Mouse (Mus musculus): ENCODE results near the gene Nup210. TPM values are rescaled to one million over a fixed set of nuclear protein-coding genes. Genes with fewer than 3 reads are reported as not detected.
A peak's percentile ranks its signal among the peaks of the same experiment; 100 is the strongest.

Nup210 gene
- polyA plus RNA-seq, 1 experiment from 2014 or later: 13.9 TPM

DNA sequence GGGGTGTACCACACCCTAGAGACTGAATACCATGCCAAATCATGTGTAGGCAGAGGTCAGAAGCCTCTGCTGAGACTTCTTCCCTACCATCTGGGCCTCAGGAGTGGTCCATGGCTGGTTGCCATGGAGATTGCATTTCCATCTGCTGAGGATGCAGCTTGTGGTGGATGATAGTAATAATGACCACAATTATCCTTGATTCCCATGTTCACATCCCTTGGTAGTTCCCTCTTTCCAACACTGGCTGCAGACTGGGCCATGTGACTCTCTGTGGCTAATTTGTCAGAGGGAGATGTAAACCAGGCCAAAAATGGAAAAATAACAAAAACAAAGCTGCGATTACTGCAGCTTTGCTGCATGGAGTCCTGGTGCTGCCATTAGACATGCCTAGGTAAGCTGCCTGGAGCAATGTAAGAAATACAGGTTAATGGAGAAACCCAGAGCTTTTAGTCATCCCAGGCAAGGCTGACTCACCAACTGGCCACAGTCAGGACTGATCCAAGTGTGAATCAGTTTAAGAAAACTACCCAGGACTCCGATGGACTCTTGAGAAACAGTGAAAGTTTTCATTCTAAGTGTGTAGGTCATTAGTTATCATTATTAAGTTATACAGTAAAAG lies 30.6 kb upstream of the Nup210 start:
- Histone ChIP-seq H3K27me3 (replicated peaks; ENCODE audit: control insufficient read depth, insufficient read depth, low read length) (no peaks in the 10 kb centered on the region), H3K4me3 (ENCODE audit: low read depth, low read length) (no peak overlapping the region), H3K27ac (ENCODE audit: low read depth, low read length) (peak overlapping the region; percentile 89), H3K9me3 (replicated peaks; ENCODE audit: control insufficient read depth, low read length) (no peaks in the 10 kb centered on the region), H3K4me2 (ENCODE audit: low read length) (no peak overlapping the region), H3K36me3 (ENCODE audit: control insufficient read depth, insufficient read depth, low read length) (no peaks in the 10 kb centered on the region), H3K9ac (ENCODE audit: low read length) (no peak overlapping the region), H3K4me1 (ENCODE audit: control insufficient read depth, insufficient read depth, low read length) (peaks cover 17% of the 10 kb centered on the region)
- 79% methylated on average over 2 of the region's 2 CpGs for WGBS
- DNase-seq (ENCODE audit: low spot score): peak; percentile 83
- peak; percentile 80 for ATAC-seq

DNA sequence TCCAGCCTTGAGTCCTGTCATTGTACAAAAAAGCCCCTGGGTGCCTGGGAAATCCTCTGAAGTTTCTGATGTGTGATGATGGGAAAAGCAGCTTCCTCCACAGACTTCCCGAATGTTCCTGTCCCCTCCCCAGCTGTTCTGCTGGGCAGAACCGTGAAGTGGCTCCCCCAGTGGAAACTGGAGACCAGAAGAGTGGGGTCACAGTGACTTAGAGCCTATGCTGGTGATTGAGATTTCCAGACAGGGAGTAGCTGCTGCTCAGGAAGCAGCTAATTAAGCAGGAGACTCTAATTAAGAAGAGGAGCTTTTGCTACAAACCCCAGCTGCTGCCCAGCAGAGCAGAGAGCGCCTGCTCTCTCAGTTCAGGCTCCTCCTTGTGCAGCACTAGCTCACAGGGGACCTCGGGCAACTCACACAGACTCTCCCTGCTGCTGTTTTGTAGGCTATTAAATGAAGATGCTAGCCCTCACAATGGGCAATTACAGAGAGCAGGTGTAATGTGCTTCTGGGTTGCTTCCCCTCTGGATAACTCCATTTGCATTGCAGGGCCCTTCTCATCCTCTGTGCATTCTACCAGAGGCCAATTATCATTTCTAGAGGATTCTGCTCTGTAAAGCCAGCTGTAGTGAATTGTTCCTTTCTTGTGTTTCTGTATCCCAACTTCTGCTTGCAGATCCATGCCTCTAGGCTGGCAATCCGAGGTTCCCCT lies 30.0 kb upstream of the Nup210 start:
- H3K9me3 ChIP-seq (replicated peaks; ENCODE audit: control insufficient read depth, low read length): no peaks in the 10 kb centered on the region
- H3K27me3 ChIP-seq (replicated peaks; ENCODE audit: control insufficient read depth, insufficient read depth, low read length): no peaks in the 10 kb centered on the region
- WGBS: 2% methylated on average over 5 of the region's 5 CpGs
- H3K9ac ChIP-seq (ENCODE audit: low read length): no peak overlapping the region; the same call in 1 of the 2 replicates
- H3K4me1 ChIP-seq (ENCODE audit: control insufficient read depth, insufficient read depth, low read length): peaks cover 17% of the 10 kb centered on the region
- peak; percentile 79 for DNase-seq (ENCODE audit: low spot score)
- no peak overlapping the region for H3K4me2 ChIP-seq (ENCODE audit: low read length)
- no peak overlapping the region for H3K4me3 ChIP-seq (ENCODE audit: low read depth, low read length)
- peak overlapping the region; percentile 89 for H3K27ac ChIP-seq (ENCODE audit: low read depth, low read length)
- H3K36me3 ChIP-seq (ENCODE audit: control insufficient read depth, insufficient read depth, low read length): no peaks in the 10 kb centered on the region
- ATAC-seq: peak; percentile 82

DNA sequence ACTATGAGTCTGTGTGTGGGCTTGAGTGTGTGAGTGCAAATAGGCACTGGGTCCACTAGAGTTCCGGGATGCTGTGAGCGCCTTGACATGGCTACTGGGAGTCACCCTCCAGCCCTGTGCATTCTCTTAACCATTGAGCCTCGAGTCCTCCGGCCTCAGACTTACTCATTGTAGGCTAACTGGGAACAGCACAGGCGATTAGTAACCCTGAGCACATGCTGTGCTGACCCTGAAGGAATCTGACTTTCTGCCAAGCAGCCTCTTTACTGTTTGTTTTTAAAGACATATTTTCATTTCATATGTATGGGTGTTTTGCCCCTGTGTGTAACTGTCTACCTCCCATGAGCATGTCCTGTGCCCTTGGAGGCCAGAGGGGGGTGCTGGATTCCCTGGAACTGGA lies 28.9 kb upstream of the Nup210 start:
- Histone ChIP-seq H3K4me3 (ENCODE audit: low read depth, low read length) (no peak overlapping the region), H3K36me3 (ENCODE audit: control insufficient read depth, insufficient read depth, low read length) (no peaks in the 10 kb centered on the region), H3K27me3 (replicated peaks; ENCODE audit: control insufficient read depth, insufficient read depth, low read length) (no peaks in the 10 kb centered on the region), H3K9ac (ENCODE audit: low read length) (no peak overlapping the region), H3K27ac (ENCODE audit: low read depth, low read length) (peak overlapping the region; percentile 89), H3K4me2 (ENCODE audit: low read length) (no peak overlapping the region), H3K4me1 (ENCODE audit: control insufficient read depth, insufficient read depth, low read length) (peaks cover 17% of the 10 kb centered on the region), H3K9me3 (replicated peaks; ENCODE audit: control insufficient read depth, low read length) (no peaks in the 10 kb centered on the region)
- ATAC-seq (no peak), DNase-seq (ENCODE audit: low spot score) (no peak)
- WGBS: 80% methylated on average over 5 of the region's 5 CpGs

DNA sequence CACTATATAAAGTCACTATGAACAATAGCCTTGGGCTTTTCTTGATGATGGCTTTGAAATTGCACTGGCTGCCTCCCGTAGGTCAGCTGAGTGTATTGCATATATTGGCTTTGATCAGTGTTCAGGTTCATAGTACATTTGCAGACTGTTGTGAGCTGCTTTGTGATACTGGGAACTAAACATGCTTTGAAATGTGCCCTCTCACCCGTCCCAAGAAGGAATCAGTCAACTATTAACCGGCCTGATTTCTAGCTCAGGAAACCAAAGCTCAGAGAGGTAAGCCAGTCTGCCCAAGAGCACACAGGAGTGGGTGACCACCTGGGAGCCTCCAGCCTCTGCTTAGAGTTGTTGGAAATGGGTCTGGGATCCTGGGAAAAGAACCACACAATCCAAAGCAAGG lies 28.4 kb upstream of the Nup210 start:
- H3K27me3 ChIP-seq (replicated peaks; ENCODE audit: control insufficient read depth, insufficient read depth, low read length): no peaks in the 10 kb centered on the region
- peaks cover 17% of the 10 kb centered on the region for H3K4me1 ChIP-seq (ENCODE audit: control insufficient read depth, insufficient read depth, low read length)
- H3K9me3 ChIP-seq (replicated peaks; ENCODE audit: control insufficient read depth, low read length): no peaks in the 10 kb centered on the region
- peak overlapping the region; percentile 58; the same call in 1 of the 2 replicates for H3K27ac ChIP-seq (ENCODE audit: low read depth, low read length)
- DNase-seq (ENCODE audit: low spot score) (no peak), ATAC-seq (no peak)
- no peak overlapping the region for H3K9ac ChIP-seq (ENCODE audit: low read length)
- no peak overlapping the region for H3K4me3 ChIP-seq (ENCODE audit: low read depth, low read length)
- 62% methylated on average over 3 of the region's 3 CpGs for WGBS
- H3K36me3 ChIP-seq (ENCODE audit: control insufficient read depth, insufficient read depth, low read length): no peaks in the 10 kb centered on the region
- H3K4me2 ChIP-seq (ENCODE audit: low read length): no peak overlapping the region

DNA sequence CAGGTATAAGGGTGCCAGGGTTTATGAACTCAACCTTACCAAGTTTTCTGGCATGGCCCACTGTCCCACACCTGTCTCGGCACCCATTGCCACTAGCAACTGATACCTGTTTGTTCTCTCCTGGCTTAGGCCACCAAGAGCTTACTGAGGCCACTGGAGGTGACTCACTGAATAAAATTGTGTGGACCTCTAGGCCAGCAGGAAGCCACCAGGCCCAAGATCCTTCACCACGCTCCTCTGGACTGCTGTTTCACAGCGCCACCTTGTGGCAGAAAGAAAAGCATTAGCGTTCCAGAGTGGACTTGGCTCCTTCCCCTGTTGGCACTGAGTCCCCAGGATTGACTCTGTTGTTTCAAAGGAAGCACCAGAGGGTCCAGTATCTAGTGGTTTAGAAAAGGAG lies 23.2 kb upstream of the Nup210 start:
- 25% methylated on average over 4 of the region's 4 CpGs for WGBS
- no peaks in the 10 kb centered on the region for H3K4me1 ChIP-seq (ENCODE audit: control insufficient read depth, insufficient read depth, low read length)
- ATAC-seq (no peak), DNase-seq (ENCODE audit: low spot score) (peak; percentile 76)
- H3K9me3 ChIP-seq (replicated peaks; ENCODE audit: control insufficient read depth, low read length): no peaks in the 10 kb centered on the region
- no peak overlapping the region for H3K4me3 ChIP-seq (ENCODE audit: low read depth, low read length)
- no peak overlapping the region for H3K4me2 ChIP-seq (ENCODE audit: low read length)
- H3K27me3 ChIP-seq (replicated peaks; ENCODE audit: control insufficient read depth, insufficient read depth, low read length): no peaks in the 10 kb centered on the region
- no peak overlapping the region for H3K9ac ChIP-seq (ENCODE audit: low read length)
- H3K27ac ChIP-seq (ENCODE audit: low read depth, low read length): no peak overlapping the region
- H3K36me3 ChIP-seq (ENCODE audit: control insufficient read depth, insufficient read depth, low read length): no peaks in the 10 kb centered on the region

- Histone ChIP-seq H3K4me1 (ENCODE audit: control insufficient read depth, insufficient read depth, low read length) (no peaks in the 10 kb centered on the region), H3K4me2 (ENCODE audit: low read length) (no peak overlapping the region), H3K9ac (ENCODE audit: low read length) (no peak overlapping the region), H3K4me3 (ENCODE audit: low read depth, low read length) (no peak overlapping the region), H3K27ac (ENCODE audit: low read depth, low read length) (no peak overlapping the region), H3K36me3 (ENCODE audit: control insufficient read depth, insufficient read depth, low read length) (no peaks in the 10 kb centered on the region), H3K9me3 (replicated peaks; ENCODE audit: control insufficient read depth, low read length) (no peaks in the 10 kb centered on the region), H3K27me3 (replicated peaks; ENCODE audit: control insufficient read depth, insufficient read depth, low read length) (no peaks in the 10 kb centered on the region)
- no peak for ATAC-seq
- WGBS: 75% methylated on average over 10 of the region's 10 CpGs
- no peak for DNase-seq (ENCODE audit: low spot score)
Measured at GRCm38 (mm10) chr6:91137343-91137956, 20.8 kb upstream of the Nup210 start.

DNA sequence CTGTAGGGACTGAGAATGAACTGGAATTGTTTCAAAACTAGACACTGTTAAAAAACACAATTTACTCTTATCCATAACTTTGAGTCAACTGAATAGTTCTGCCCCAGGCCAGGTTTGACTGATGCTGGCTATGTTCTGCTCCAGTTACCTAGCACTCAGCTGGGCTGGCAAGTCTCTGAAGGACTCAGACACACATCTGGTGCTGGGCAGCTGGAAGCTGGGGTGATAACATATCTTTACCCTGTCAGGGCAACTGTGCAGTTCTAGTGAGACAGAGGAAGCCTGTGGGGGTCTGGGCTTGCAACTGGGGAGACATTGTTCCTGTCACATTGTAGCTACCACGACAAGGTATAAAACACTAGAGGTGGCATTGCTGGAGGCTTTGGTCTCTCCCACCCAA lies 14.2 kb upstream of the Nup210 start:
- H3K4me3 ChIP-seq (ENCODE audit: low read depth, low read length): no peak overlapping the region
- H3K36me3 ChIP-seq (ENCODE audit: control insufficient read depth, insufficient read depth, low read length): no peaks in the 10 kb centered on the region
- no peaks in the 10 kb centered on the region for H3K27me3 ChIP-seq (replicated peaks; ENCODE audit: control insufficient read depth, insufficient read depth, low read length)
- H3K27ac ChIP-seq (ENCODE audit: low read depth, low read length): no peak overlapping the region
- 62% methylated on average over 1 of the region's 1 CpGs for WGBS
- DNase-seq (ENCODE audit: low spot score): no peak
- ATAC-seq: no peak
- H3K9me3 ChIP-seq (replicated peaks; ENCODE audit: control insufficient read depth, low read length): no peaks in the 10 kb centered on the region
- H3K9ac ChIP-seq (ENCODE audit: low read length): no peak overlapping the region
- no peak overlapping the region for H3K4me2 ChIP-seq (ENCODE audit: low read length)
- no peaks in the 10 kb centered on the region for H3K4me1 ChIP-seq (ENCODE audit: control insufficient read depth, insufficient read depth, low read length)

GRCm38 (mm10) chr6:91128996-91129395 lies 12.4 kb upstream of the Nup210 start:
- Histone ChIP-seq H3K9me3 (replicated peaks; ENCODE audit: control insufficient read depth, low read length) (no peaks in the 10 kb centered on the region), H3K36me3 (ENCODE audit: control insufficient read depth, insufficient read depth, low read length) (no peaks in the 10 kb centered on the region), H3K4me1 (ENCODE audit: control insufficient read depth, insufficient read depth, low read length) (no peaks in the 10 kb centered on the region), H3K27ac (ENCODE audit: low read depth, low read length) (no peak overlapping the region), H3K27me3 (replicated peaks; ENCODE audit: control insufficient read depth, insufficient read depth, low read length) (no peaks in the 10 kb centered on the region), H3K4me2 (ENCODE audit: low read length) (no peak overlapping the region), H3K9ac (ENCODE audit: low read length) (no peak overlapping the region), H3K4me3 (ENCODE audit: low read depth, low read length) (no peak overlapping the region)
- ATAC-seq (no peak), DNase-seq (ENCODE audit: low spot score) (no peak)
- 53% methylated on average over 4 of the region's 4 CpGs for WGBS

- ATAC-seq (no peak), DNase-seq (ENCODE audit: low spot score) (no peak)
- Histone ChIP-seq H3K36me3 (ENCODE audit: control insufficient read depth, insufficient read depth, low read length) (no peaks in the 10 kb centered on the region), H3K4me2 (ENCODE audit: low read length) (no peak overlapping the region), H3K9me3 (replicated peaks; ENCODE audit: control insufficient read depth, low read length) (no peaks in the 10 kb centered on the region), H3K4me3 (ENCODE audit: low read depth, low read length) (no peak overlapping the region), H3K27ac (ENCODE audit: low read depth, low read length) (no peak overlapping the region), H3K27me3 (replicated peaks; ENCODE audit: control insufficient read depth, insufficient read depth, low read length) (no peaks in the 10 kb centered on the region), H3K9ac (ENCODE audit: low read length) (no peak overlapping the region), H3K4me1 (ENCODE audit: control insufficient read depth, insufficient read depth, low read length) (no peaks in the 10 kb centered on the region)
- WGBS: 82% methylated on average over 2 of the region's 2 CpGs
Measured at GRCm38 (mm10) chr6:91125228-91125585, 8.6 kb upstream of the Nup210 start.
